Comparison of ENCODE assay signal across 11 mouse cellular contexts in the genomic region with DNA sequence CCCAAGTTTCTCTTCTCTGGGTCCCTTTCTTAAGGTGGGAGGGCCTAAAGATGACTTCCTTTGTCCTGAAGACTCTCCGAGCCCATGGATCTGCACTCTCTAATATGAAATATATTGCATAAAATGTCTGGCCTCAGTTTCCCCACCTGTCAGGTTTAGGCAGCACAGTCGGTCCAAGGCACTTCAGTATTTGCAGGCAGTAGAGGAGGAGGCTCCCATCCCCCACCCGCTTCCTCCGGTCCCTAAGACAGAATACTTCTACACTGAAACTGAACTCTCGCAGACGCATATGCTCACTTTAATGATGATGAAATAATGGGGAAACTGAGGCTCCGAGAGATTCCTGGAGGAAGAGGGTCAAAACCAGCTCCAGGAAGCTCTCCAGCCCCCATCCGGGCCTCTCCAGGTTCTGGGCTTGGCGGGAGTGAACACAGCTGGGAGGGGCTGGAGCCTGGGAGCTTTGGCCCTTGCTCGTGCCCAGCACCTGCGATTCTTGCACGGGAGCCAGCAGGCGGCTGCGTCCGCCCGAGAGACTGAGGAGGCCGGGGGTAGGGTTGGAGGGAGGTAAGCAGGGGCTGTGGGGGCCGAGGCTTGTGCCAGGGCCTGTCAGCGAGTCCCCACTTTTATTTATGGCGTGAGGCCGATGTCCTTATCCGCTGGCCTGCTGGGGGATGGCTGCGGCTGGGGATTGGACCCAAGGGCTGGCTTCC. TPM values are rescaled to one million over a fixed set of nuclear protein-coding genes. Genes with fewer than 3 reads are reported as not detected.
DNase-seq lines count a peak whose midpoint lies in the region; ATAC-seq and TF ChIP-seq lines count a peak whose summit lies in the region.
"Had no signal": no experiment of that assay in that cellular context is flagged by ENCODE, and none has a peak within 500 bp of the region (broad histone marks: within the 10 kb centered on the region; RNA-seq: fewer than 3 reads in every experiment).

No protein-coding gene starts in this region.

- H3K9ac ChIP-seq in heart, adult 2 months (ENCODE audit: low read depth, low read length) = no peak overlapping the region
- H3K9ac ChIP-seq in limb, embryonic 14.5 days (ENCODE audit: low read depth, low read length, severe bottlenecking) = no peak overlapping the region
- H3K9ac ChIP-seq: embryonic facial prominence, embryonic 12.5 days had no signal

- no peaks in the 10 kb centered on the region for H3K9me3 ChIP-seq in limb, embryonic 14.5 days (ENCODE audit: control insufficient read depth, low read length)
- H3K9me3 ChIP-seq: embryonic facial prominence, embryonic 12.5 days; G1E had no signal

- H3K27ac ChIP-seq in heart, adult 2 months = no peak overlapping the region
- H3K27ac ChIP-seq in limb, embryonic 14.5 days (replicated peaks; ENCODE audit: low read depth, low read length) = no peak overlapping the region
- H3K27ac ChIP-seq: embryonic facial prominence, embryonic 12.5 days; macrophage had no signal

- TF ChIP-seq CTCF in heart, adult 2 months (IDR thresholded peaks at IDR 0.05) = no peak

- no peaks in the 10 kb centered on the region for H3K36me3 ChIP-seq in heart, adult 2 months (ENCODE audit: control insufficient read depth, insufficient read depth, low read length)
- peaks cover 3% of the 10 kb centered on the region; the same call in 1 of the 2 replicates for H3K36me3 ChIP-seq in limb, embryonic 14.5 days (ENCODE audit: control insufficient read depth, insufficient read depth, low read length)

- peaks cover 1% of the 10 kb centered on the region; the same call in 1 of the 2 replicates for H3K27me3 ChIP-seq in heart, adult 2 months (ENCODE audit: control insufficient read depth, insufficient read depth, low read length)
- H3K27me3 ChIP-seq in limb, embryonic 14.5 days (ENCODE audit: control insufficient read depth, insufficient read depth, low read length) = peaks cover 8% of the 10 kb centered on the region; the same call in 1 of the 2 replicates

- H3K4me1 ChIP-seq in heart, adult 2 months (ENCODE audit: control insufficient read depth, insufficient read depth, low read length) = peaks cover 8% of the 10 kb centered on the region
- peaks cover 56% of the 10 kb centered on the region for H3K4me1 ChIP-seq in limb, embryonic 14.5 days (ENCODE audit: control insufficient read depth, insufficient read depth, low read length)

- H3K4me2 ChIP-seq in limb, embryonic 14.5 days (replicated peaks; ENCODE audit: low read depth, low read length, severe bottlenecking) = peak overlapping the region; percentile 25

- TF ChIP-seq POLR2A in heart, adult 2 months (IDR thresholded peaks at IDR 0.05; ENCODE audit: insufficient read depth, low read depth, low read length) = no peak
- TF ChIP-seq POLR2A in limb, embryonic 14.5 days (IDR thresholded peaks at IDR 0.05; ENCODE audit: borderline replicate concordance, extremely low read depth, insufficient read depth, insufficient read length) = no peak

- no peak for ATAC-seq in limb, embryonic 14.5 days (ENCODE audit: low FRiP score, low read depth)
- no peak for ATAC-seq in activated CD4-positive, CD25-positive, alpha-beta regulatory T cell, adult 4 months

- intact Hi-C loops in heart, adult 2 months (cut with DNase I) = loop anchor here (2.0 kb wide), 2 partner anchors 25 to 63 kb away; a partner anchor contains a TSS
- intact Hi-C loops in heart, postnatal 36 days (cut with DNase I) = loop anchor here (2.0 to 5.0 kb wide), 2 partner anchors 50 to 87 kb away; no protein-coding TSS in a partner anchor
- intact Hi-C loops in gastrocnemius, postnatal 36 days (cut with DNase I) = no loop called here

- WGBS in heart, adult 2 months = 15% methylated on average over 23 of the region's 23 CpGs
- WGBS in limb, embryonic 14.5 days = 14% methylated on average over 23 of the region's 23 CpGs

- no peak for TF ChIP-seq EP300 in heart, adult 2 months (IDR thresholded peaks at IDR 0.05; ENCODE audit: insufficient read depth, low read depth, low read length)

- peak; percentile 71 for DNase-seq in heart, adult 2 months
- no peak for DNase-seq in heart, postnatal 36 days
- DNase-seq in NIH3T3 (ENCODE audit: low read depth) = peak; percentile 59
- peak; percentile 53 to 66 for DNase-seq in gastrocnemius, postnatal 36 days
- peak; percentile 67 for DNase-seq in limb, embryonic 14.5 days (ENCODE audit: low spot score)
- no peak for DNase-seq in natural killer cell, adult 2 months (ENCODE audit: low spot score in 2 of 2)
- DNase-seq in left cerebral cortex, adult 9 months (ENCODE audit: low spot score in 2 of 2) = no peak

- no peak overlapping the region for H3K4me3 ChIP-seq in heart, adult 2 months
- no peak overlapping the region for H3K4me3 ChIP-seq in limb, embryonic 14.5 days (replicated peaks; ENCODE audit: low read length)
- H3K4me3 ChIP-seq: embryonic facial prominence, embryonic 12.5 days had no signal

- H3K79me2 ChIP-seq in heart, adult 2 months (replicated peaks; ENCODE audit: control insufficient read depth, insufficient read depth, low read length) = no peaks in the 10 kb centered on the region

RNA-seq across cellular contexts. Expression of a gene that starts 4.6 kb away (rescaled TPM):
- total RNA-seq in heart, adult 2 months (2021) = 100 to 1,000 TPM; 111 to 118 TPM
- polyA plus RNA-seq in heart, adult 2 months (2012; rRNA removed) = 129 and 145 TPM in 2 replicates
- 100 to 1,000 TPM; 109 to 113 TPM for total RNA-seq in heart, postnatal 36 days (2021)
- total RNA-seq in gastrocnemius, postnatal 36 days (2021) = 100 to 1,000 TPM; 126 to 128 TPM
- 154 and 175 TPM in 2 replicates for polyA plus RNA-seq in limb, embryonic 14.5 days (2012; rRNA removed)
- 152 and 156 TPM in 2 replicates for polyA plus RNA-seq in limb, embryonic 14.5 days (2014; fragmentation: Nextera tagmentation; extraction: Ambion mirVana)
- 10 to 100 TPM; 89.0 to 95.4 TPM for polyA plus RNA-seq in activated CD4-positive, CD25-positive, alpha-beta regulatory T cell, adult 4 months (2017; shearing (Covaris generic))

RNA-seq across cellular contexts. Expression of a gene that starts 8.6 kb away (rescaled TPM):
- 1,000 to 10,000 TPM; 1,480 to 1,595 TPM for total RNA-seq in heart, adult 2 months (2021)
- polyA plus RNA-seq in heart, adult 2 months (2012; rRNA removed) = 439 and 626 TPM in 2 replicates
- total RNA-seq in heart, postnatal 36 days (2021) = 1,000 to 10,000 TPM; 1,469 to 1,509 TPM
- total RNA-seq in gastrocnemius, postnatal 36 days (2021) = 100 to 1,000 TPM; 787 to 802 TPM
- polyA plus RNA-seq in limb, embryonic 14.5 days (2012; rRNA removed) = 1,215 and 1,844 TPM in 2 replicates
- 1,031 and 1,113 TPM in 2 replicates for polyA plus RNA-seq in limb, embryonic 14.5 days (2014; fragmentation: Nextera tagmentation; extraction: Ambion mirVana)
- 1,000 to 10,000 TPM; 3,631 to 4,013 TPM for polyA plus RNA-seq in activated CD4-positive, CD25-positive, alpha-beta regulatory T cell, adult 4 months (2017; shearing (Covaris generic))

RNA-seq across cellular contexts. Expression of a gene that starts 9.0 kb away (rescaled TPM):
- under 1 TPM; 0.68 to 0.89 TPM for total RNA-seq in heart, adult 2 months (2021)
- 0.38 and 2.3 TPM in 2 replicates for polyA plus RNA-seq in heart, adult 2 months (2012; rRNA removed)
- under 1 TPM; 0.39 to 0.62 TPM for total RNA-seq in heart, postnatal 36 days (2021)
- 1 to 10 TPM; 3.4 to 3.8 TPM for total RNA-seq in gastrocnemius, postnatal 36 days (2021)
- polyA plus RNA-seq in limb, embryonic 14.5 days (2012; rRNA removed) = 98.9 and 127 TPM in 2 replicates
- 91.5 and 103 TPM in 2 replicates for polyA plus RNA-seq in limb, embryonic 14.5 days (2014; fragmentation: Nextera tagmentation; extraction: Ambion mirVana)
- not detected for polyA plus RNA-seq in activated CD4-positive, CD25-positive, alpha-beta regulatory T cell, adult 4 months (2017; shearing (Covaris generic))
- total RNA-seq: G1E had no signal
- polyA plus RNA-seq: G1E, macrophage had no signal

RNA-seq across cellular contexts. Expression of a gene that starts 14.8 kb away (rescaled TPM):
- total RNA-seq in heart, adult 2 months (2021) = not detected
- polyA plus RNA-seq in heart, adult 2 months (2012; rRNA removed) = 0.21 and 0.53 TPM in 2 replicates
- not detected for total RNA-seq in heart, postnatal 36 days (2021)
- not detected for total RNA-seq in gastrocnemius, postnatal 36 days (2021)
- 13.1 and 17.7 TPM in 2 replicates for polyA plus RNA-seq in limb, embryonic 14.5 days (2012; rRNA removed)
- 15.7 and 17.5 TPM in 2 replicates for polyA plus RNA-seq in limb, embryonic 14.5 days (2014; fragmentation: Nextera tagmentation; extraction: Ambion mirVana)
- under 1 TPM in 1 of 2 experiments, not detected in 1; 0.22 TPM for polyA plus RNA-seq in activated CD4-positive, CD25-positive, alpha-beta regulatory T cell, adult 4 months (2017; shearing (Covaris generic))
- total RNA-seq: G1E had no signal
- polyA plus RNA-seq: macrophage had no signal

RNA-seq across cellular contexts. Expression of a gene that starts 25.2 kb away (rescaled TPM):
- 1 to 10 TPM; 8.1 to 8.6 TPM for total RNA-seq in heart, adult 2 months (2021)
- polyA plus RNA-seq in heart, adult 2 months (2012; rRNA removed) = 18.8 and 21.2 TPM in 2 replicates
- 1 to 10 TPM; 8.1 to 9.4 TPM for total RNA-seq in heart, postnatal 36 days (2021)
- 1 to 10 TPM; 6.8 to 7.5 TPM for total RNA-seq in gastrocnemius, postnatal 36 days (2021)
- polyA plus RNA-seq in limb, embryonic 14.5 days (2012; rRNA removed) = 48.7 and 72.6 TPM in 2 replicates
- polyA plus RNA-seq in limb, embryonic 14.5 days (2014; fragmentation: Nextera tagmentation; extraction: Ambion mirVana) = 24.2 and 28.6 TPM in 2 replicates
- polyA plus RNA-seq in activated CD4-positive, CD25-positive, alpha-beta regulatory T cell, adult 4 months (2017; shearing (Covaris generic)) = 1 to 10 TPM; 7.2 to 9.5 TPM

Comparison
In these comparisons a context has a peak if more than half of its experiments do, and no peak if none do; other contexts are left out.
1. DNase-seq: peak in heart, adult 2 months (2 of 2), NIH3T3 (single experiment), gastrocnemius, postnatal 36 days (2 of 2) and limb, embryonic 14.5 days (single experiment); none in heart, postnatal 36 days (0 of 2), natural killer cell, adult 2 months (0 of 2) and left cerebral cortex, adult 9 months (0 of 2).